Mouse (Mus musculus) CD8-positive naive resting alpha-beta T cell, adult 2 months (primary cell): ENCODE measurements around the gene F930015N05Rik.

Source experiments
- DNase-seq, 2 experiments: peaks; one replicate each; pipeline ENCODE4 v3.0.0; 2022; ENCODE audit warnings: low read depth in 2 of 2, low spot score in 2 of 2

F930015N05Rik gene

DNA sequence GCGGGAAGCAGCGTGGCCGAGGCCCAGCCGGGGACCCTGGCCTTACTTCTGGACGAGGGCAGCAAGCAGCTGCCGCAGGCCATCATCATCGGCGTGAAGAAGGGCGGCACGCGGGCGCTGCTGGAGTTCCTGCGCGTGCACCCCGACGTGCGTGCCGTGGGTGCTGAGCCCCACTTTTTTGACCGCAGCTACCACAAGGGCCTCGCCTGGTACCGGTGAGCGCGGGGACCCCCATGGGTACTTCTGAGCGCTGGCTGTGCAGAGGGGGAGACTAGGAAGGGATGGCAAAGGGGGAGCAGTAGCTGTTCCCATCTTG is at the start of gene F930015N05Rik:
Gene F930015N05Rik, minus strand, starts transcription at position 242 of the 316 bp plus-strand sequence.
- DNase-seq = no peak

DNA sequence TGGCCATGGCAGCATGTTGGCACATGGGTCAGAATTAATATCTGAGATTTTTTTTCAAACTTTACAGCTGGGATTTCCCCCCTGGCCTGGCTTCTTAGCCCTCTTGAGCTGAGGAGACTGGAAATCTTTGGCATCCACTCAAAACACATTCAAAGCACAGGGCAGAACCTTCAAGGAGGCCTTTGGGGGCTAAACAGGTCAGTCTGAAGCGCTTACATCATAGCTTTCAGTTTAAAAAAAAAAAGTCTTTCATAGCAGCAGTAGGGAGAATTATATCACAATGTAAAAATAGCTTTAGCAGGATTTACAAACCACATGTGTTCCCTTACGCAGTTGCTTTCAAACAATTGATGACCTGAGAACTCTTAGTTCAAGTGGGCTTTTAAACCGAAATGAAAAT is 45.0 kb upstream of the F930015N05Rik start:
- no peak for DNase-seq

DNA sequence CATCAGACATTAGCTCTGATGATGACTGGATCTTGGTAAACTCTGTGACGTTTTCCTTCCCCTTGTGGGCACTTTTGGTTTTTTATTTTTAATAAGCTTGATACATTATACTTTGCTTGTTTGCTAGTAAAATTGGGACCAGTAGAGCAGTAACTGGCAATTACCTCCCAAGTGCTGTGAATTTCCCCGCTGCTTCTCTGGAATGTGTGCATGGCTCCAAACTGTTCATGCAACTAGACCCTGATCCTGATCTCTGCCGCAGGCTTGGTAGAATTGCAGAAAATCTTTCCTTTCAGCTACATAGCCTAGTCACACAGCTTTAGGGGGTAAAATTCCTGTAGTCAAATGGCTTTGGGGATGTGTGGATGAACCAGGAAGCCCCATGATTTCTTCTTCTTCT is 37.2 kb upstream of the F930015N05Rik start:
- DNase-seq = no peak

DNA sequence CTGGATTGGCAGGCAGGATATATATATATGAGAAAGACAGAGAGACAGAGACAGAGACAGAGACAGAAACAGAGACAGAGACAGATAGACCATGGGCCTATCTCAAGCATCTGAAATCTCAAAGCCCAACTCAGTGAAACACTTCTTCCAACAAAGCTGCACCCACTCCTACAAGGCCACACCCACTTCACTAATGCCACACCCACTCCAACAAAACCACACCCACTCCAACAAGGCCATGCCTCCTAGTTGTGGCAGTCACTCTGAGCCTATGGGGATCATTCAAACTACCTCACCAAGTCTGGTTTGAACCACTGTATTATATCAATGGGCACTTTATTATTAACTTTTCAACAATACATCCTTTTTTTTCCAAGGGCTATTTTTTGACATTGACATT is 34.2 kb upstream of the F930015N05Rik start:
- DNase-seq = no peak

DNA sequence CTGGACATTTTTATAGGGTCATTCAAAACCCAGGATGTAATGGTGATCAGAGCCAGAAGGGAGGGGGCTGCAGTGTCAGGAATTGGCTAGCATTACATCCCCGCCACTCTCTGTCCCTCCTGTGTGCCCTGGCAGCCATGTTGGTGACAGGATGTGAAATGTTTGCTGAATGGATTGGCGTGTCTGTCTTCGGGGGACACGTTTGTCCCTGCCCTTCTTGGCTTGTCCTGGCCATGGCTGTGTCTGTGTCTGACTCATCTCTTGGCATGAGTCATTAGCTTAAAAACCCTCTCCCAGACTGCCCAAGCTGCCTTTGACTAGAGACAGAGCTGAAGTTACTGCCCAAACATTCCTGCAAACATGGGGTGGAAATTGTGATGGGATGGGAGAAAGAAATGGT is 32.3 kb upstream of the F930015N05Rik start:
- DNase-seq = no peak

DNA sequence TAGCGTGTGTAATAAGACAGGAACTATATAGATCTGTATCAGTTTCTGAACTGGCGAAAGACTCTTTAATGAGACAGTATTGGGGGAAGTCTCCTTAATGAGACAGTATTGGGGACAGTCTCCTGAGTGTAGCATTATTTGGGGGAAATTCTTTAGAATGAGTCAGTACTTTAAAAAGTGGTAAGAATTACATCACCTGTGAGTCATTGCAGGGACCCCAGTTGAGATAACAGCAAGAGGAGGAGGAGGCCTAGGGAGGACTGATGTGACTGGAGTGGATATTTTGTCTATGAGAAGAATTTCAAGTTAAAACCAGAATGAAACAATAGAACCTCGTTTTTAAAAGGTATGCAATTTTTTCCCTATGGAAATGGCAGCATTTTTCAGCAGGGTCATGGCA is 25.3 kb upstream of the F930015N05Rik start:
- no peak for DNase-seq

DNA sequence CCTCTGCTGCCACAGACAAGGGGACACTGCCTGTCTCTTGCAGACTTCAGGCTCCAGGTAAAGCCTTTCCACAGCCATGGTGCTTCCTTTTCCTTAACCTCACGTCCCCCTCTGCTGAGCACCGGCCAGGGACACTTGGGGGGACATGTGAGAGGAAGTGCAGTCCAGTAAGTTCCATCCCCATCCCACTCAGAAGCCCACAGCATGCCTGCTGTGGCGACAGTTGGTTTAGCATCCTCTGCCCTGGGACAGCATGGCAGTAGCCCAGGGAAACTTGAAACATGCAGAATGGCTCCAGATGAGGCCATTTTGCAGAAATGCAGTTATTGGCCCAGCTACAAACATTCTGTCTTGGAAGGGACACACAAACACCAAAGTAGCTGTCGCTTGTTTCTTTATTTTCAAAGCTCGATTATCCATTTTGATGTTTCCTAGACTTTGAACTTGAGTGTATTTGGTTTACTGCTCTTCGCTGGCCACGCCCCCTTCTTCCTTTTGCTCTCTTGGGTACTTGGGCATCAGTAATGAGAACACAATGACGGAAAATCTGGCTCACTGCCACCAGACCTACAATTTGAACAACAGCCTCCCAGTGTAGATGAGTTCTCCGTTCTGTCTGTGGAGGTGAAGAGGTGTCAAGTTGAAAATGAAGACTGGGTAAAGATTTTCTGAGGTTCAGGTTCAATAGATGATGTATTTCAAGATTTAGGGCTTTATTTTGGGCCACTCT is 12.3 kb upstream of the F930015N05Rik start:
- no peak for DNase-seq

DNA sequence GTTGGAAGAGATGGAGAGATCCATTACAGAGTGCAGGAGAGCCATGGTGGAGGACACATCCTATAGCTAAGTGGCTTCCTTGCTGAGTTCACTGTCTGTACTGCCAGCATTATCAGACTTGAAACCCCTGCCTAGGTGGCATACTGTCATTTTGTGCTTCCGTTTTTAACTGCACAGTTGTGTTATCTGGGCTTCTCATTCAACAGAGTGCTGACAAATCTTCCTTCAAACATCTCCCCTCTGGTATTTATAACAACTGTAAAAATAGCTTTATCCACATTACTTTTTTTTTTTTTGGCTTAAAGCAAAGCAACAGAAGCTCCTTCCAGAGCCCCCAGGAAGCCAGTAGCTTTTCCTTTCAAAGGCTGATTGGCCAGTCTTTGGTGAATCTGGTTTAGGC is 8.8 kb upstream of the F930015N05Rik start:
- no peak for DNase-seq

DNA sequence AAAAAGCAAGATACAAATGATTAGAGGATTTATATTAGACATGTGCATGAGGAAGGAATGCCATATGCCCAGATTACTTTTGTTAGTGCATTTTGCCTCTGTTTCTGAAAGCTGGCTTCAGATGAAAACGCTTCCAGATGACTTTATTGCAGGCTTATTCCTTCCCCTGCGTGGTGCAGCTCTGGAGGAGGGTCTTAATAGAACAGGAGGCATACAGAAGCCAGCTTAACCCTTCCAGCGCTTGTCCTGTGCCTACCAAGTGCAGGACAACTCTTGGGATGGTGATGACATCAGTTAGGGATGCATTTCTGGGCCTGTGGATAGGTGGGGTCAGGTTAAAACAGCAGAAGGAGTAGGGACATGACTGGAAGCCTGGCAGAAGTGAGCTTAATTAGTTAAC is 6.2 kb upstream of the F930015N05Rik start:
- DNase-seq = no peak

DNA sequence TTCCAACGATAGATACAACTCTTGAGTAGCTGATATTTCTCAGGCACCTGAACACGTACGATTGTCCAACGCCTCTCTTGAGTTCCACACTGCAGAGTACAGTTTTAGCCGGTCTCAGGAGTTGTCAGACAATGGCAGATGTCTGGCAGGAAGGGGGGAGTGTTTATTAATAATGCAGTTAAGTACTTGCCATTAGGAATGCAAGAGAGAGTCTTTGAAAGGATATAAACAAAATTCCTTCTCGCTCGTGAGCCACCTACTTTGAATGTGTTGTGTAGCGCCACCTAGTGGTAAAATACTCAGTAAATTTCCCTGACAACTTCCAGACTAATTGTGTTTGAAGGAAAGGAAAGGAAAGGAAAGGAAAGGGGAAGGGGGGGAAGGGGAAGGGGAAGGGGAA is 5.7 kb upstream of the F930015N05Rik start:
- DNase-seq = peak in 1 of 2 experiments; percentile 21

DNA sequence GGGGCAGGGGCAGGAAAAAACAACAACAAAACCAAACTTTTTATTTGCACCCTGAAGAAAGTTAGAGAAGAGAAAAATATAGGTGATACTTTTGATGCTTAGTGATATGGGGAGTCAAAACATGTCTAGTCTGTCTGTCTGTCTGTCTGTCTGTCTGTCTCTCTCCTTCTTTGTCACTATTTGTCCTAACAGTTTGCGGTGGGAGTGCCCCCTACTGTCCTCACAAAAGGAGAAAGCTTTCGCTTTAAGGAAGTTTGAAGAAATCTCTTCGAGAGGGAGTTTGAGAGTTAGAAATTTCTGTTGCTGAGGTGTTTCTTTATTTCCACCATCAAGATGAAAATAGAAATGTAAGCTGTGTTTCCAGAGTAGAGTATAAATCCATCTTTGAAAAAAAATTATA is 2.5 kb upstream of the F930015N05Rik start:
- no peak for DNase-seq

DNA sequence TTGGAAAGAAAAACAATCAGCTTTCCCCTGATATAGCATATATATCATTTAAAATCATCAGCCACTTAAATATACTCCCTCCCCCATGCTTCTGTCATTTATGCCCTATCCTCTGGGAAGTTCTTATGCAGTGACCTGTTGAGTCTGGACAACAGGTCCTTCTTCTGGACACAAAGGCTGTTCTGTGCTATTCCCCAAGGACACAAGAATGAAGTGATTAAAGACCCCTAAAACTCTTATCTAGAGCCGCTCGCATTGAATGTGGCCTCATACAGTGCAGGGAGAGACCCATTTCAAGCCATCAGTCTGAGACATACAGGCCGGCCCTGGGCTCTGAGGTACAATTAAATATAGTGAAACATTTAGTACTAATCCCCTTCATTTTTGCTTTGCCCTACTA is 1.3 kb upstream of the F930015N05Rik start:
- DNase-seq = no peak

DNA sequence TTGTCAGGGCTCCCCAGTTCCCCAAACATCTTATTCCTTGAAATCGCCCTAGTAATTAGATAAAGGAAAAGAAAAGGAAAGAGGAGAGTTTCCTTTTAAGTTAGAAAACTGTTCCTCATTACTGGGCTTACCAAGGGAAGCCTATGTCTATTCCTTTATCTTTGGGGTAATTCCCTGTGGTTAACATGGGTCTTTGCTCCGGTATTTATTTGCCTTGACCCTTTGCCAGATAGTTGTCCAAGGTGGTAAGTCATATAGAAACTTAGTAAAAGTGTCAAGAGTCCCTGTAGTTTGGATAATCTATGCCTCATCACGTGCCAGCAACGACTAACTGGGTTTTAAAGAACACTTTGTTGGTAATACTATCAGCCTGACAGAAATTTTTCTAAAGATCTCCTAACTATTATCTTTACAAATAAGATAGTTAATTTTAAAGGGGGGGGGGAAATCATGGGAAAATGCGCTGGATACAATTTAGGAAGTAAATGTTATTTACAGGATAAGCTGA is 392 bp upstream of the F930015N05Rik start:
- DNase-seq = no peak

DNA sequence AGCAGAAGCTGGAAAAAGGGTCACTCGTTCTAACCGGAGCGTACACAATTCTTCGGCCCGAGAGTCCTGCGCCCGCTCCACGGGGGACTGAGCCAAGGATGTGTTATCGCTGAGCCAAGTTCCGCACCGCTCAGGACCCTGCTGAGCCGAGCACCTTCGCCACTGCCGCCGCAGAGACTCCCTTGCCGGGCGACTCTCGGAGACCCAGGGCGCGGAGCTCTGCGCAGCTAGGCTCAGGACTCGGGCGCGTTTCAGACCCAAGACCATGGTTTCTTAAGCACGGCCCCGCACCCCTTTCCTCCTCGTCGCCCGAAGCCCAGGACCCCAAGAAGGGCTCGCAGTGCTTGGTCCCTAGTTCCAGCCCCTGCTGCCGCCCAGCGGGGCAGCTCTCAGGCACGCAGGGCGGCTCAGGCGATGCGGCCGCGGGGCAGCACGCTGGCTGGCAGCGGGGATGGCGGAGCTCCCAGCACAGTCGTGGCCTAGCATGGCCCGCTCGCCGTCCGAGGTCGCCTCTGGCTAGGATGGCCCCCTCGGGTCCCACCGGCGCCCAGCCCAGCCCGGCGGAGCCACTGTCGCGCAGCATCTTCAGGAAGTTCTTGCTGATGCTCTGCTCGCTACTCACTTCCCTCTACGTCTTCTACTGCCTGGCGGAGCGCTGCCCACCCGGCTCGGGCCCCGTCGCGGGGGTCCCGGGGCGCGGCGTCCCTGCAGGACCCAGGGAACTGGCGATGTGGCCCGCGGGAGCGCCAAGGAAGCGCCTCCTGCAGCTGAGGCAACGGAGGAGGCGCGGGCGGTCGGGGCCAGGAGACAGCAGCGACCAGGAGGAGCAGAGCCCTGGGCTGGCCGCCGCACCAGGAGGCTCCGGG is 674 bp downstream of the F930015N05Rik start:
- no peak for DNase-seq

DNA sequence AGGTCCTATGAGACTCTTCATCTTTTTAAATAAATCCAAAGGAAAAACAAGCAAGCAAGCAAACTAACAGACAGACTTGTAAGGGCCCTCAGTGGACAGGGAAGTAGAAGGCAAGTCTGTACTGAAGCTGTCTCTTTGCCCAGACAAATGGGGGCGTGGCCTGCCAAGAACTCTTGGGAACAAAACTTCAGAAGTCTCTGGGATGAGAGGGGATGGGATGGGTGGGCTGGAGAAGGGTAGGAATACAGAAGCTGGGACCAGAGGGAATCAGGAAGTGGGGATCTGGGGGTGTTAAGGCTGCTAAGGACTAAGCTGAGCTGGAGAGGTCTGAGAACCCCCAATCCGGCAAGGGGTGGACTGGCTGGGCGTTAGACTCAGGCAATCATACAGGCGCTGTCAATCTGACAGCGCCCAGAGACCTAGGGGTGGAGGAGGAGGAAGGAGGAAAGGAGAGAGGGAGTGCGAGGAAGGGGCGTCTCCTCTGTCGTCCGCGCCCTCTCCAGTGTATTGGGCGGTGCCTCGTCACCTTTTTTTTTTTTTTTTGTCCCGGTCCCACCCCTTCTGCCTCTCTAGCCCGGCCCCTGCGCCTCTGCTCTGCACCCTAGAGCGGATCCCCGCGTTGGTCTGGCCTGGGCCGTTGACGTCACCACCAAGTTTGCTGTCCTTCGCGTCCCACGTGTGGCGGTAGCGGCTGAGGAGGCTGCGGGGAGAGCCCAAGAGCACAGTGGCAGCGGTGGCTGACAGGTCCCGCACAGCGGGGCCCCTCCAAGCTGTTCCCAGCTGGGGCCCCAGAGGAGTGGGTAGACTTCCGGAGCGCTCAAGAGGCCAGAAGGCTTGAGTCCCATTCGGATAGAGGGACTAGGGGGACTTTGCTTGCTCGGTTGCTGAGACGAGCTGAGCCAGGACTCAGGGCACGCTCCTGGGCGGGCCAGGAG is 1.6 kb downstream of the F930015N05Rik start, which contains the start of gene Hs3st3a1:
Gene Hs3st3a1, plus strand, starts transcription at position 722 of the 935 bp plus-strand sequence.
- no peak for DNase-seq

DNA sequence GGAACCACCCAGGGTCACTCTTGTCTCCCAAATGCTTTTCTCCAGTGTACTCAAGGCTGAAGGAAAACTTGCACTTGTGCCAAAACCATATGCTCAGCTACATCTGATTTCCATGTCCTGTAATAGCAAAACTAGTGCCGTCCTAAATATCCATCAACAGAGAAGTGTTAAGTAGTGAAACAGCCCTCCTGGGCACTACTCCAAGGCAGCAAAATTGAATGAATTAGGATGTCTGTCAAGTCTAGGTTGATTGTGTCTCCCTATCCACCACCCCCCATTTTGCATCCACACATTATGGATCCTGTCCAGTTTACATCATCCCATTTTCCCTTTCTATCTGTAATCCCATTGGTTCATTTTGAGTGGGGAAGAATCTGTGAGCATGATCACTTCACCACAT is 17.5 kb downstream of the F930015N05Rik start:
- no peak for DNase-seq

DNA sequence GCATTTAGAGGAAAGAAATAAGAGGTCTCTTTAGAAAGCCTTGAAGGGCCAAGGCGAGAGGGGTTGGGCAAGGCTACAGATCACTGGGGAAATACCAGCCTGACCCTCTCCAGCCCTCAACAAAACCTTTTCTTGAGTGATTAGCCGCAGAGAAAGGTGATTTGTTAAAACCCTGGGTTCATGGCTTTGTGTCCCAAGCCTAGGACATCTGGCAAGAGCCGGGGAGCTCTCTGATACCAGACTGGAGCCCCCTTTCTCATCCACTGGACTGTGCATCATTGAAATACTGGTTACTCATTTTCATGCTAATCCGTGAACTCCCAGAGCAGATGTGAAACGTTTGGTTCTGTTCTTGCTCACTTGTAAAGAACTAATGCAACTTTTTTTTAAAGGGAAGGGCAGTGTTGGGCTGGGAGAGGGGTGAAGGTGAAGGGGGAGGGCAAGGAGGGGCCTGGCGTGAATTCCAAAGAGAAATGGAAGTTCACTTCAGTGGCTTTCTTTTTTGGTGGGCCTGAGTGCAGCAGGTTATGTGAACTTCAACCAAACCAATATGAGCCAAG is 35.8 kb downstream of the F930015N05Rik start:
- DNase-seq = no peak

DNA sequence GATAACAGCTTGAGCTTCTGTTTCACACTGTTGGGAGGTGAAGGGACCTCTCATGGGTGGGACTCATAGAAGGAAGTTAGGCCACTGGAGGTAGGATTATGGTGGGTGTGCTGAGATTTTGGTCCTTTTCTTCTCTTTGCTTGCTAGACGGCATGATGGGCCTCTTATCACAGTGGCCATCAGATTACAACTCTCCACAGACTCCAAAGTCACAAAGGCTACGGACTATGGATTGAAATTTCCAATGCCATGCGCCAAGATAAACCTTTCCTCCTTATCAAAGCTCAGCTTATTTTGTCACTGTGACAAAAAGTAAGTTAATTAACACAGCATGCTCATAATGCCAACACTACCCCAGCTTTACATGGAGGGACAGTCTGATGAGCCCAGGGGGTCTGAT is 38.8 kb downstream of the F930015N05Rik start:
- DNase-seq = no peak

DNA sequence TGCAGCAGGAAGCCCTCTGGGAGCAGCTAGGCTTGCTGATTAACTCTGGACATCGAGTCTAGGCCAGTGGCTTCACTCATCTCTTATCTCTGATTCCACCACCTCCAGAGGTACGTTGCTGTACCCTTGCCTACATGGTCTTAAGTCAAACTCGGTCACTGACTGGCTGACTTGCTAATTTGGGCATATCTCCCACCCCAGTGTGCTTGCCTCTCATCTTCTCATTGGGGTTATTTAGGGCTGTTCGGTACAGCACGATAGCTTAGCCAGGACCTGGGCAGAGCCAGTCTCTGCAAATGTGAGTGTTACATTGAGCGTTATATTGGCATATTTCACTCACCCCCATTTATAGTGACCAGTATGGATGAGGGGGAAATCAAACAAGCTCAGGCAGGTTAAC is 39.5 kb downstream of the F930015N05Rik start:
- no peak for DNase-seq

DNA sequence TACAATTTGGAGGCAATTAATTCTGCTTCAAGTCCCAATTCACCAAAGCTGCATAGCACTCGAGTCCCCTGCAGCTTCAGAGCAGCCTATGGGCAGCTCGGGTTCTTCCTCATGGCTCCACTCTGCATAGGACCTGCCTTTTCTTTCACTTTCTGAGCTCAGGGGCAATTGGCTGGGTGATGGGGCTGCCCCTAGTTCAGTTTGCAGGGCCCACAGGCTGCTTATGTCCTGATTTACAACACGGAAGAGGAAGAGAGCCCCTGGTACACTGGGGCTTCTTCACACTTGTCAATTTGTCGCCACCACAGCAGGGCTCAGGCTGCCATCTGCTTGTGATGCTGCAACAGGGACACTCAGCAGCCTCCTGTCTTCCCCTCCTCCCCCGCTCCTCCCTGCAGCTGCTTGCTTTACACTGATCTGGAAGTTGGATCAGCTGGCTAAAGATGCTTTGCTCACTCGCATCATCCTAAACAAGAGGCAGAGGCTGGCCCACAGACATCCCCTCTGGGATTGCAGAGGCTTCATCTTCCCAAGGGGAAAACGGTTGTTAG is 40.0 kb downstream of the F930015N05Rik start:
- no peak for DNase-seq

DNA sequence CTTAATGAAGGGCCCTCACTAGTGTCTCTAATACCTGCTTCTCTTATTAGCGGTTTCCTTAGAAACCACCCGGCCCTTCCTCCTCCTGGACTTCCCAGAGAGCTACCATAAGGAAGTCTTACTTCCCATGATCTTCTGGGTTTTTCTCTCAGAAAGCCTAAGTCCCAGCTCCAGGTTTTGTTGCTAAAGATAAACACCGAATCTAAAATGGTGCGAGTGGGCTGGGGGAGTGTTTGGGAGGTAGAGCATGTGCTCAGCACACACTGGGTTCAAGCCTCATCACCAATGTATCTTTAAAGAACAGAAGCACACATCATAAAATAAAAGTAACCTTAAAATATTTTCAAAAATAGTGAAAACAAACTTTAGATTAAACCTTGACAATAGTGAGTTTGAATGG is 50.1 kb downstream of the F930015N05Rik start:
- no peak for DNase-seq
